Mouse (Mus musculus): ENCODE results near the gene Emc8. TPM values are rescaled to one million over a fixed set of nuclear protein-coding genes. Genes with fewer than 3 reads are reported as not detected.

Gene Emc8
- polyA plus RNA-seq, 1 experiment from 2014 or later = 322 TPM

GRCm38 (mm10) chr8:120692934-120693333, 24.6 kb upstream of the Emc8 start:
- Histone ChIP-seq H3K4me2 (ENCODE audit: low read depth, low read length) (no peak overlapping the region), H3K27me3 (ENCODE audit: control insufficient read depth, insufficient read depth, low read length) (no peaks in the 10 kb centered on the region), H3K4me3 (ENCODE audit: low read depth, low read length) (no peak overlapping the region), H3K27ac (replicated peaks; ENCODE audit: low read depth, low read length) (no peak overlapping the region), H3K4me1 (ENCODE audit: control insufficient read depth, insufficient read depth, low read length) (no peaks in the 10 kb centered on the region; the same call in 1 of the 2 replicates), H3K9me3 (replicated peaks; ENCODE audit: control insufficient read depth, low read length) (no peaks in the 10 kb centered on the region), H3K9ac (replicated peaks; ENCODE audit: low read length) (no peak overlapping the region), H3K36me3 (replicated peaks; ENCODE audit: control insufficient read depth, insufficient read depth, low read depth, low read length) (no peaks in the 10 kb centered on the region)
- WGBS = 55% methylated on average over 4 of the region's 4 CpGs
- ATAC-seq (replicated peaks; ENCODE audit: insufficient number of reproducible peaks, low FRiP score, low TSS enrichment, low read depth) (no peak), DNase-seq (ENCODE audit: low spot score) (no peak)

GRCm38 (mm10) chr8:120688511-120688910, 20.1 kb upstream of the Emc8 start:
- Histone ChIP-seq H3K4me1 (ENCODE audit: control insufficient read depth, insufficient read depth, low read length) (peaks cover 2% of the 10 kb centered on the region; the same call in 1 of the 2 replicates), H3K4me2 (ENCODE audit: low read depth, low read length) (no peak overlapping the region), H3K9ac (replicated peaks; ENCODE audit: low read length) (no peak overlapping the region), H3K36me3 (replicated peaks; ENCODE audit: control insufficient read depth, insufficient read depth, low read depth, low read length) (no peaks in the 10 kb centered on the region), H3K4me3 (ENCODE audit: low read depth, low read length) (no peak overlapping the region), H3K9me3 (replicated peaks; ENCODE audit: control insufficient read depth, low read length) (no peaks in the 10 kb centered on the region), H3K27ac (replicated peaks; ENCODE audit: low read depth, low read length) (no peak overlapping the region), H3K27me3 (ENCODE audit: control insufficient read depth, insufficient read depth, low read length) (no peaks in the 10 kb centered on the region)
- DNase-seq (ENCODE audit: low spot score) (no peak), ATAC-seq (replicated peaks; ENCODE audit: insufficient number of reproducible peaks, low FRiP score, low TSS enrichment, low read depth) (no peak)
- 89% methylated on average over 7 of the region's 7 CpGs for WGBS

GRCm38 (mm10) chr8:120687786-120688185, 19.4 kb upstream of the Emc8 start:
- H3K27me3 ChIP-seq (ENCODE audit: control insufficient read depth, insufficient read depth, low read length) = no peaks in the 10 kb centered on the region
- DNase-seq (ENCODE audit: low spot score) (no peak), ATAC-seq (replicated peaks; ENCODE audit: insufficient number of reproducible peaks, low FRiP score, low TSS enrichment, low read depth) (no peak)
- no peak overlapping the region for H3K4me2 ChIP-seq (ENCODE audit: low read depth, low read length)
- H3K9ac ChIP-seq (replicated peaks; ENCODE audit: low read length) = no peak overlapping the region
- H3K4me1 ChIP-seq (ENCODE audit: control insufficient read depth, insufficient read depth, low read length) = peaks cover 2% of the 10 kb centered on the region; the same call in 1 of the 2 replicates
- H3K9me3 ChIP-seq (replicated peaks; ENCODE audit: control insufficient read depth, low read length) = no peaks in the 10 kb centered on the region
- H3K27ac ChIP-seq (replicated peaks; ENCODE audit: low read depth, low read length) = no peak overlapping the region
- no peak overlapping the region for H3K4me3 ChIP-seq (ENCODE audit: low read depth, low read length)
- WGBS = 78% methylated on average over 8 of the region's 8 CpGs
- no peaks in the 10 kb centered on the region for H3K36me3 ChIP-seq (replicated peaks; ENCODE audit: control insufficient read depth, insufficient read depth, low read depth, low read length)

GRCm38 (mm10) chr8:120686576-120686975, 18.2 kb upstream of the Emc8 start:
- H3K4me1 ChIP-seq (ENCODE audit: control insufficient read depth, insufficient read depth, low read length) = peaks cover 2% of the 10 kb centered on the region; the same call in 1 of the 2 replicates

GRCm38 (mm10) chr8:120686051-120686450, 17.7 kb upstream of the Emc8 start:
- Histone ChIP-seq H3K9ac (replicated peaks; ENCODE audit: low read length) (no peak overlapping the region), H3K36me3 (replicated peaks; ENCODE audit: control insufficient read depth, insufficient read depth, low read depth, low read length) (no peaks in the 10 kb centered on the region), H3K9me3 (replicated peaks; ENCODE audit: control insufficient read depth, low read length) (no peaks in the 10 kb centered on the region), H3K4me1 (ENCODE audit: control insufficient read depth, insufficient read depth, low read length) (peaks cover 2% of the 10 kb centered on the region; the same call in 1 of the 2 replicates), H3K4me3 (ENCODE audit: low read depth, low read length) (no peak overlapping the region), H3K4me2 (ENCODE audit: low read depth, low read length) (no peak overlapping the region), H3K27me3 (ENCODE audit: control insufficient read depth, insufficient read depth, low read length) (no peaks in the 10 kb centered on the region), H3K27ac (replicated peaks; ENCODE audit: low read depth, low read length) (no peak overlapping the region)
- DNase-seq (ENCODE audit: low spot score) = no peak
- 81% methylated on average over 13 of the region's 13 CpGs for WGBS
- ATAC-seq (replicated peaks; ENCODE audit: insufficient number of reproducible peaks, low FRiP score, low TSS enrichment, low read depth) = no peak

More at GRCm38 (mm10) chr8:120686576-120686975, 18.2 kb upstream of the Emc8 start:
- H3K36me3 ChIP-seq (replicated peaks; ENCODE audit: control insufficient read depth, insufficient read depth, low read depth, low read length) = no peaks in the 10 kb centered on the region
- no peak overlapping the region for H3K27ac ChIP-seq (replicated peaks; ENCODE audit: low read depth, low read length)
- H3K9ac ChIP-seq (replicated peaks; ENCODE audit: low read length) = no peak overlapping the region
- no peaks in the 10 kb centered on the region for H3K9me3 ChIP-seq (replicated peaks; ENCODE audit: control insufficient read depth, low read length)
- no peak overlapping the region for H3K4me3 ChIP-seq (ENCODE audit: low read depth, low read length)
- ATAC-seq (replicated peaks; ENCODE audit: insufficient number of reproducible peaks, low FRiP score, low TSS enrichment, low read depth) = no peak
- H3K4me2 ChIP-seq (ENCODE audit: low read depth, low read length) = no peak overlapping the region
- WGBS = 83% methylated on average over 5 of the region's 5 CpGs
- H3K27me3 ChIP-seq (ENCODE audit: control insufficient read depth, insufficient read depth, low read length) = no peaks in the 10 kb centered on the region
- no peak for DNase-seq (ENCODE audit: low spot score)

- no peaks in the 10 kb centered on the region for H3K27me3 ChIP-seq (ENCODE audit: control insufficient read depth, insufficient read depth, low read length)
- 79% methylated on average over 8 of the region's 8 CpGs for WGBS
- no peak for ATAC-seq (replicated peaks; ENCODE audit: insufficient number of reproducible peaks, low FRiP score, low TSS enrichment, low read depth)
- no peak overlapping the region for H3K9ac ChIP-seq (replicated peaks; ENCODE audit: low read length)
- H3K36me3 ChIP-seq (replicated peaks; ENCODE audit: control insufficient read depth, insufficient read depth, low read depth, low read length) = no peaks in the 10 kb centered on the region
- no peak overlapping the region for H3K4me3 ChIP-seq (ENCODE audit: low read depth, low read length)
- peaks cover 2% of the 10 kb centered on the region; the same call in 1 of the 2 replicates for H3K4me1 ChIP-seq (ENCODE audit: control insufficient read depth, insufficient read depth, low read length)
- H3K27ac ChIP-seq (replicated peaks; ENCODE audit: low read depth, low read length) = no peak overlapping the region
- DNase-seq (ENCODE audit: low spot score) = no peak
- H3K9me3 ChIP-seq (replicated peaks; ENCODE audit: control insufficient read depth, low read length) = no peaks in the 10 kb centered on the region
- H3K4me2 ChIP-seq (ENCODE audit: low read depth, low read length) = no peak overlapping the region
These were observed 17.2 kb upstream of the Emc8 start for GRCm38 (mm10) chr8:120685591-120685990.

GRCm38 (mm10) chr8:120685097-120685496, 16.7 kb upstream of the Emc8 start:
- Histone ChIP-seq H3K27ac (replicated peaks; ENCODE audit: low read depth, low read length) (no peak overlapping the region), H3K36me3 (replicated peaks; ENCODE audit: control insufficient read depth, insufficient read depth, low read depth, low read length) (no peaks in the 10 kb centered on the region), H3K9me3 (replicated peaks; ENCODE audit: control insufficient read depth, low read length) (no peaks in the 10 kb centered on the region), H3K9ac (replicated peaks; ENCODE audit: low read length) (no peak overlapping the region), H3K4me2 (ENCODE audit: low read depth, low read length) (no peak overlapping the region), H3K4me3 (ENCODE audit: low read depth, low read length) (no peak overlapping the region), H3K27me3 (ENCODE audit: control insufficient read depth, insufficient read depth, low read length) (no peaks in the 10 kb centered on the region), H3K4me1 (ENCODE audit: control insufficient read depth, insufficient read depth, low read length) (peaks cover 2% of the 10 kb centered on the region; the same call in 1 of the 2 replicates)
- no peak for DNase-seq (ENCODE audit: low spot score)
- no peak for ATAC-seq (replicated peaks; ENCODE audit: insufficient number of reproducible peaks, low FRiP score, low TSS enrichment, low read depth)
- 54% methylated on average over 5 of the region's 5 CpGs for WGBS

- Histone ChIP-seq H3K9me3 (replicated peaks; ENCODE audit: control insufficient read depth, low read length) (no peaks in the 10 kb centered on the region), H3K4me2 (ENCODE audit: low read depth, low read length) (no peak overlapping the region), H3K4me1 (ENCODE audit: control insufficient read depth, insufficient read depth, low read length) (peaks cover 2% of the 10 kb centered on the region; the same call in 1 of the 2 replicates), H3K27me3 (ENCODE audit: control insufficient read depth, insufficient read depth, low read length) (no peaks in the 10 kb centered on the region), H3K27ac (replicated peaks; ENCODE audit: low read depth, low read length) (no peak overlapping the region), H3K36me3 (replicated peaks; ENCODE audit: control insufficient read depth, insufficient read depth, low read depth, low read length) (no peaks in the 10 kb centered on the region), H3K9ac (replicated peaks; ENCODE audit: low read length) (no peak overlapping the region), H3K4me3 (ENCODE audit: low read depth, low read length) (no peak overlapping the region)
- 58% methylated on average over 5 of the region's 5 CpGs for WGBS
- DNase-seq (ENCODE audit: low spot score) (no peak), ATAC-seq (replicated peaks; ENCODE audit: insufficient number of reproducible peaks, low FRiP score, low TSS enrichment, low read depth) (no peak)
These were observed 15.7 kb upstream of the Emc8 start for GRCm38 (mm10) chr8:120684082-120684481.

All from embryonic facial prominence, embryonic 11.5 days (tissue).